Mouse (Mus musculus) CH12.LX (cell line): Measurements from ENCODE around the gene Gm1043.

ENCODE experiments used
- CTCF ChIP-seq, 2 experiments: IDR thresholded peaks in 1 of 2; conservative IDR thresholded peaks in 1 of 2; 2 replicates each; pipeline ENCODE4 v1.5.1; 2011 to 2012; ENCODE audit warnings: low read depth in 2 of 2, low read length in 2 of 2, improper control_type of control experiment in 1 of 2, inconsistent platforms in 1 of 2, mild to moderate bottlenecking in 1 of 2, moderate library complexity in 1 of 2
- EP300 ChIP-seq: IDR thresholded peaks from 2 replicates; pipeline ENCODE4 v1.6.1; 2011; ENCODE audit warnings: low read length, improper control_type of control experiment
- ETS1 ChIP-seq: conservative IDR thresholded peaks from 2 replicates; pipeline ENCODE4 v1.6.1; 2012; ENCODE audit warnings: low read depth, mild to moderate bottlenecking, inconsistent platforms, low read length, improper control_type of control experiment, moderate library complexity
- MAFK ChIP-seq: IDR thresholded peaks from 2 replicates; pipeline ENCODE4 v1.6.1; 2011; ENCODE audit warnings: low read length, improper control_type of control experiment; ENCODE audit not compliant: insufficient replicate concordance
- POLR2A ChIP-seq: IDR thresholded peaks from 2 replicates; pipeline ENCODE4 v1.6.1; 2011; ENCODE audit warnings: low read depth, mild to moderate bottlenecking, improper control_type of control experiment, low read length
- USF1 ChIP-seq: IDR thresholded peaks from 2 replicates; pipeline ENCODE4 v1.6.1; 2014; ENCODE audit warnings: low read depth, mild to moderate bottlenecking, inconsistent platforms, low read length, improper control_type of control experiment

- no peak for TF ChIP-seq CTCF (conservative IDR thresholded peaks at IDR 0.05 in 1 of 2, IDR thresholded peaks at IDR 0.05 in 1 of 2; ENCODE audit: low read depth in 2 of 2, low read length in 2 of 2)
- no peak for TF ChIP-seq POLR2A
- TF ChIP-seq MAFK, result no peak
- TF ChIP-seq ETS1, result no peak
- no peak for TF ChIP-seq USF1
- no peak for TF ChIP-seq EP300
Measured at GRCm38 (mm10) chr5:37049111-37049510, 36.1 kb upstream of the Gm1043 start.
